Mouse (Mus musculus) v-Abl transformed pro-B cells (cell line): ENCODE results near the gene Inpp5a.

ENCODE experiments used
- in situ Hi-C, 2 experiments: fragments of 400-800 bp; cut with MboI; formaldehyde crosslinking; loops; one replicate each; pipeline ENCODE4 v1.15.1; 2025; ENCODE audit not compliant: unreplicated experiment in 2 of 2

Inpp5a gene

GRCm38 (mm10) chr7:139551519-139551918 is 162.6 kb downstream of the Inpp5a start:
- in situ Hi-C loops, result no loop called here

- in situ Hi-C loops, result no loop called here
Observed at GRCm38 (mm10) chr7:139556331-139556730, 167.4 kb downstream of the Inpp5a start.

- in situ Hi-C loops, result no loop called here
Observed at GRCm38 (mm10) chr7:139556746-139557526, 168.0 kb downstream of the Inpp5a start.

GRCm38 (mm10) chr7:139559659-139560058 is 170.8 kb downstream of the Inpp5a start:
- in situ Hi-C loops, result no loop called here

- in situ Hi-C loops, result no loop called here
Observed at GRCm38 (mm10) chr7:139563425-139563824, 174.5 kb downstream of the Inpp5a start.

- in situ Hi-C loops, result no loop called here
Observed at GRCm38 (mm10) chr7:139564161-139564560, 175.3 kb downstream of the Inpp5a start.

- in situ Hi-C loops, result no loop called here
Observed at GRCm38 (mm10) chr7:139565998-139566397, 177.1 kb downstream of the Inpp5a start.

- in situ Hi-C loops, result no loop called here
Observed at GRCm38 (mm10) chr7:139566533-139566932, 177.6 kb downstream of the Inpp5a start.

- in situ Hi-C loops, result no loop called here
Observed at GRCm38 (mm10) chr7:139570788-139571187, 181.9 kb downstream of the Inpp5a start.

- in situ Hi-C loops, result no loop called here
Observed at GRCm38 (mm10) chr7:139572665-139573064, 183.8 kb downstream of the Inpp5a start.

GRCm38 (mm10) chr7:139576064-139576686 is 187.3 kb downstream of the Inpp5a start:
- in situ Hi-C loops, result no loop called here

GRCm38 (mm10) chr7:139579261-139579905 is 190.5 kb downstream of the Inpp5a start:
- in situ Hi-C loops, result no loop called here

GRCm38 (mm10) chr7:139580851-139581775 is 192.2 kb downstream of the Inpp5a start:
- in situ Hi-C loops, result no loop called here

- in situ Hi-C loops, result no loop called here
Observed at GRCm38 (mm10) chr7:139581801-139582571, 193.1 kb downstream of the Inpp5a start.

GRCm38 (mm10) chr7:139582595-139582994 is 193.7 kb downstream of the Inpp5a start, which contains the start of gene Nkx6-2:
Gene Nkx6-2 (minus strand): TSS chr7:139582797.
- in situ Hi-C loops, result no loop called here

GRCm38 (mm10) chr7:139583094-139583737 is 194.3 kb downstream of the Inpp5a start:
- in situ Hi-C loops, result no loop called here

- in situ Hi-C loops, result no loop called here
Observed at GRCm38 (mm10) chr7:139584221-139585175, 195.6 kb downstream of the Inpp5a start.

GRCm38 (mm10) chr7:139585183-139585821 is 196.4 kb downstream of the Inpp5a start:
- in situ Hi-C loops, result no loop called here
